Mouse (Mus musculus): ENCODE measurements around the gene Upk2. TPM values are rescaled to one million over a fixed set of nuclear protein-coding genes. Genes with fewer than 3 reads are reported as not detected.
"Not testable (repeated sequence)": the region's sequence is repeated elsewhere in the genome, so short reads cannot be mapped to it uniquely, and the experiment has no call there.

The Upk2 gene
- total RNA-seq, 2 experiments from 2014 or later = not detected

DNA sequence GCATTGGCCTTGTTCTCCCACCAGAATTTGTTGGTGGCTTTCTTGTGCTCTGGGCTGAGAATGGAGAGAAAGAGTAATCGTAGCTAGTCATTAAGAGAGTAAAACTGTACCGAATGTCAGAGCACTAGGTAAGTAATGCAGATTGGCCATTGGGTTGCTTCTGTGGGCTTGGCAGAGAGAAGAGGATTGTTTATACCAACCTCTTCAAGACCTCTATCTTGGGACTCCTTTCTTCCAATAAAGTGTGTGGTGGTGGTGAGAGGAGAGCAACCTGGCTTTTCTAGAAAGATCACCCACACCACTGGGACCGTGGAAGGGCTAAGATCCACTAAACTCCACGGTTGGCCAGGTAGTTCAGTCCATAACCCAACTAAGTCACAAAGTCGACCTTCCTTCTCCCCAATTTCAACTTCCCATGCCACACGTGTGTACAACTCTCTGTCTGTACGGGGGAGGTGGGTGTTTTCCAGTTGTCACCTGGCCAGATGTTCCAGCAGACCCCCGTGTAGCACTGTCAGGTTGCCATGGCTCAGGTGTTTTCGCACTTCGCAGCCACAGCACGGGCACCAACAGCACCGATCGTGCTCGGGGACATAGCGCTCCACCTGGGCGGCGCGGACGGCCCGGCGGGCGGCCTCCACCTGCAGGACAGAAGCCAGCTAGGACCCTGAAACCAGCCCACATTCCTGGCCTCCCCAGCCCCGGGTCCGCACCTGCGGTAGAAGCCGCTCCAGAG, 37.5 kb downstream of the Upk2 start:
- intact Hi-C loops (cut with DNase I) = no loop called here
- no peak for DNase-seq

GRCm38 (mm10) chr9:44412781-44413180, 42.0 kb downstream of the Upk2 start:
- intact Hi-C loops (cut with DNase I) = no loop called here
- DNase-seq = no peak

GRCm38 (mm10) chr9:44412306-44412705, 42.5 kb downstream of the Upk2 start:
- DNase-seq = no peak
- intact Hi-C loops (cut with DNase I) = no loop called here

GRCm38 (mm10) chr9:44411601-44412130, 43.1 kb downstream of the Upk2 start:
- DNase-seq = no peak
- intact Hi-C loops (cut with DNase I) = no loop called here

- intact Hi-C loops (cut with DNase I) = no loop called here
- DNase-seq = no peak
These were observed 44.0 kb downstream of the Upk2 start for GRCm38 (mm10) chr9:44410647-44411336.

GRCm38 (mm10) chr9:44408693-44409092, 46.1 kb downstream of the Upk2 start:
- DNase-seq; intact Hi-C loops (cut with DNase I): not testable (repeated sequence)

- DNase-seq = no peak
- intact Hi-C loops (cut with DNase I) = no loop called here
These were observed 47.1 kb downstream of the Upk2 start for GRCm38 (mm10) chr9:44407752-44408097.

DNA sequence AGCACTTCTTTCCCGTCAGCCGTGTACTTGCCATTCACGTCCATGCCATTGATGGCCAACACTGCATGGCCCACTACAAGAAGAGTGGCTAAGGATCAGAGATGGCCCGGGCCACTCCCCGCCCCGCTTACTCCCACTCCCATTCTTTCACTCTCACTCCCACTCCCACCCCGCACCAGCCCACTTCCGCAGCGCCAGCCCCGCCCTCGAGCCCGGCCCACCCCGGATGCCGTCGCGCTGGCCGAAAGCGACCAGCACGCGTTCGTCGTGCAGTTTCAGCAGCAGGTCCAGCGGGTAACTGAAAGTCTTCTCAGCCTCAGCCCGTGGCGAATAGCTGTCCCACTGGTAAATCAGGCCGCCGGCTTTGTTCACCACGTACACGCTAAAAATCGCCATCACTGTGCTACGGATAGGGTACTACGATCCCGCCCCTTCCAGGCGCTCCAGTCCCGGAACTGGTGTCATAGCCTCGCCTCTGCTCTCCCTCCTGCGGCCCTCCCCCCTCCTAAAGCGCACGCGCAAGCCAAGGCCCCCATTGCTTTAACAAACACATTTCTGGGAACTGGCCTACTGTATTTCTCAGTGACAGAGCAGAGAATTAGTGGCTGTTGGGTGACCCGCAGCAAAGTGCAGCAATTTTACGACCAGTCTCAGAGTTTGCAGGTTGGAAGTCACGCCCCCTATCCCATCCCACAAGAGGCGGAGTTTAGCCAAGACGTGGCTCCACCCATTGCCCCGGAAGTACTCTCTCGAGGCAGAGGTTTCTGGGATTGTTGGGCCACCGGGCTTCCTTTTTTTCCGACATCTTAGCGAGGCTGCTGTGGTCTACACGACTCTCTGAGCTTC, 47.6 kb downstream of the Upk2 start, which contains the start of the genes Rps25 and Trappc4:
TSS of gene Rps25 (plus strand) at position 234 of the 846 bp plus-strand sequence.
TSS of gene Trappc4 (minus strand) at position 695 of the 846 bp plus-strand sequence.
- intact Hi-C loops (cut with DNase I) = no loop called here
- DNase-seq = peak; percentile 88

- intact Hi-C loops (cut with DNase I) = no loop called here
- DNase-seq = no peak
These were observed 49.8 kb downstream of the Upk2 start for GRCm38 (mm10) chr9:44405011-44405410.

Other genes starting within 250 kb of the Upk2 start
- 10 to 100 TPM in 1 of 2 experiments, 1 to 10 TPM in 1; 7.8 to 10.4 TPM for gene Cbl, start 220.9 kb downstream of the Upk2 start, total RNA-seq (2021)
- not detected for gene Ccdc153, start 214.3 kb downstream of the Upk2 start, total RNA-seq (2021)
- 1 to 10 TPM in 1 of 2 experiments, under 1 TPM in 1; 0.44 to 1.4 TPM for gene Pdzd3, start 203.5 kb downstream of the Upk2 start, total RNA-seq (2021)
- 10 to 100 TPM; 22.4 to 22.6 TPM for gene Nlrx1, start 186.4 kb downstream of the Upk2 start, total RNA-seq (2021)
- gene Abcg4, start 166.4 kb downstream of the Upk2 start, total RNA-seq (2021) = under 1 TPM; 0.48 to 0.74 TPM
- 1 to 10 TPM; 4.9 to 6.0 TPM for gene Hinfp, start 149.3 kb downstream of the Upk2 start, total RNA-seq (2021)
- 10 to 100 TPM; 12.8 to 14.2 TPM for gene C2cd2l, start 134.7 kb downstream of the Upk2 start, total RNA-seq (2021)
- gene Dpagt1, start 129.0 kb downstream of the Upk2 start, total RNA-seq (2021) = 10 to 100 TPM; 11.9 to 12.7 TPM
- 10 to 100 TPM in 1 of 2 experiments, 1 to 10 TPM in 1; 10.0 to 12.9 TPM for gene H2afx, start 120.3 kb downstream of the Upk2 start, total RNA-seq (2021)
- 10 to 100 TPM; 19.7 to 21.2 TPM for gene Hmbs, start 110.7 kb downstream of the Upk2 start, total RNA-seq (2021)
- 10 to 100 TPM; 15.4 to 16.2 TPM for gene Vps11, start 93.3 kb downstream of the Upk2 start, total RNA-seq (2021)
- gene Hyou1, start 75.5 kb downstream of the Upk2 start, total RNA-seq (2021) = 10 to 100 TPM; 25.0 to 26.0 TPM
- 100 to 1,000 TPM; 149 to 161 TPM for gene Slc37a4, start 58.1 kb downstream of the Upk2 start, total RNA-seq (2021)
- 100 to 1,000 TPM; 584 to 735 TPM for gene Rps25, start 47.8 kb downstream of the Upk2 start, total RNA-seq (2021)
- gene Trappc4, start 47.4 kb downstream of the Upk2 start, total RNA-seq (2021) = 10 to 100 TPM; 13.2 to 16.1 TPM
- gene Ccdc84, start 36.4 kb downstream of the Upk2 start, total RNA-seq (2021) = 1 to 10 TPM; 5.0 to 5.3 TPM
- gene Foxr1, start 13.8 kb downstream of the Upk2 start, total RNA-seq (2021) = not detected
- gene Bcl9l, start 27.8 kb upstream of the Upk2 start, total RNA-seq (2021) = 10 to 100 TPM; 25.7 to 42.5 TPM
- gene Cxcr5, start 106.9 kb upstream of the Upk2 start, total RNA-seq (2021) = not detected
- gene Ddx6, start 149.9 kb upstream of the Upk2 start, total RNA-seq (2021) = 10 to 100 TPM; 57.4 to 60.7 TPM
- gene Treh, start 218.3 kb upstream of the Upk2 start, total RNA-seq (2021) = not detected

Measured in gastrocnemius, postnatal 36 days (tissue).